Mouse (Mus musculus): ENCODE data around the gene Pax5.

The Pax5 gene

DNA sequence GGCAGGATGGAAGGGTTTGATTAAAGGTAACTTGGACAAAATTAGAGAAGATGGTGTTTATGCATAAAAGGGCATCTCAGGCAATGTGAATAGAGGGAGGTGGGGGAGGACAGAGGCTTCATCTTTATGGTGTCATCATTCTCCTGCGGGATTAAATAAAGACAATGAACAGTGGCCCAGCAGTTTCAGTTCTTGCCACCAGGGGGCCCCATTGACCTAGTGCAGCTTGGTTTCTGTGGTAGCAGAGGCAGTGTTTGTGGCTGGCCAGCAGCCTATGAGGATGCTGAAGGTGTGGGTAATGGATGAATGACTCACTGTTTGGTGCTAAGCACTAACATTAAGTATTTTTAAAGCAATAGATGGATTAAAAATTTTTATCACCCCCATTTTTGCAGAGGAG, 230.5 kb downstream of the Pax5 start:
- no peak for DNase-seq (ENCODE audit: low read depth, low spot score)

Data from WW6 (cell line).